Mouse (Mus musculus) heart, postnatal 14 days (tissue): Measurements from ENCODE around the gene Cacna2d3. TPM values are rescaled to one million over a fixed set of nuclear protein-coding genes. Genes with fewer than 3 reads are reported as not detected.

ENCODE experiments used
- DNase-seq, 2 experiments: peaks; one replicate each; pipeline ENCODE4 v3.0.0; 2021 to 2022
- intact Hi-C: fragments of 180-260 bp; cut with DNase I; formaldehyde crosslinking; loops from one replicate; pipeline ENCODE4 v1.15.1; 2025
- total RNA-seq, 2 experiments: library from RNA; stranded (reverse); gene quantifications; 2 replicates each; pipeline ENCODE4 v1.2.3; 2021

The Cacna2d3 gene
- total RNA-seq, 2 experiments from 2014 or later, result 0.07 to 0.17 TPM

DNA sequence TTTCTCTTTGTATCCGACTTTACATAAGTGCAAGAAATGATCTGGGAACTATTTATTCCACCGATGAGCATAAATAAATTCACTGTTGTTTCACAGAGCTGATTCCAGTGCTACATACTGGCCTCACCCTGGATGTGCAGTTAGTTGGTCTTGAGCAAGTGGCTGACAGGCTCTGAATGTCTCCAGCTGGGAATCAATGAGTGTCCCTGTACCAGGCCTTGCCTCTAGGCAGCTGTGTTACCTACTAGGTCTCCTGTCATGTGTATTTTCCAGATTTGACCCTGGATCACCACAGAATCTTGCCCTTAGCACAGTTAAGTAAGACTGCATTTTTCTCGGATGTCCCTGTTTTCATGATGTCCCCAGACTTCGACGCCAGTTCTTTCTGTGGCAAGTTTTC lies 851.3 kb downstream of the Cacna2d3 start:
- DNase-seq, result no peak
- intact Hi-C loops, result no loop called here

DNA sequence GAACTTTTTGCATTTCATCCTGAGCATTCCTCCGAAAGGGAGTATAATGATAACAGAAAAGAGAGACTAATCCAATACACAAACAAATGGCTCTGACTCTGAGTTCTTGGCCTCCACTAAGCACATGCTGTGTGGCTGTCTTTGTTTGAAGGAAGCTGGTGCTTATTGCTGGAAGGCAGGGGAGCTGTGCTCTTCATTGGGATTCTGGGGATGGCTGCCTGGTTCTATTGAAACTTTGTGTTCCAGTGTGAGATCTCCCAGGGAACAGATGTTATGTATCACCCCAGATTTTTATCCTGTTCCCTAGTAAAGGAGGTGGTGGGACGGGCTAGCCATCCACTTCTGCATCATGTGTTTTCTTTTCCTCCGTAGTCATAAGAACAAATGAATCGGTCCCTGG lies 856.7 kb downstream of the Cacna2d3 start:
- no peak for DNase-seq
- intact Hi-C loops, result no loop called here

DNA sequence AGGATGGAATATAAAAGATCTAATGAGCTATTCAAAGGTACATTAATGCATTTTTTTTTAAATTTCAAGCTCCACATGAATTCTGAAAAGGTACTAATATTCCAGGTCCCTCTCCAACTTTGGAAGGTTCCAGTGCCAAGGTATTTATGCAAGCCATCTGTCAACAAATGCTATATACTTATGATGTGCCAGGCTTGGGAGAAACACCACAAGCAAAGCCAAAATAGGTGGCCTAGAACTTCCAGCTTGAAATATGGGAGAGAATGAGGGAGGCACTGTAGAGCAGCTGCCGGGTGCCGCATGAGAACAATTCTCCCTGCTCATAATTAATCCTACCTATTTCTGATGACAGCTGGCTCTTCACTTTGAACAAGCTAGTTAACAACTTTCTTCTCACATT lies 860.5 kb downstream of the Cacna2d3 start:
- no peak for DNase-seq
- intact Hi-C loops, result no loop called here

Other genes with a start within 250 kb of the Cacna2d3 start
- 10 to 100 TPM; 70.6 to 76.5 TPM for gene Selenok, start 246.4 kb upstream of the Cacna2d3 start, total RNA-seq